Mouse (Mus musculus): ENCODE data around the gene Gm42688. TPM values are rescaled to one million over a fixed set of nuclear protein-coding genes. Genes with fewer than 3 reads are reported as not detected.

Gene Gm42688
- polyA plus RNA-seq, 1 experiment from 2014 or later, result 2.3 TPM

DNA sequence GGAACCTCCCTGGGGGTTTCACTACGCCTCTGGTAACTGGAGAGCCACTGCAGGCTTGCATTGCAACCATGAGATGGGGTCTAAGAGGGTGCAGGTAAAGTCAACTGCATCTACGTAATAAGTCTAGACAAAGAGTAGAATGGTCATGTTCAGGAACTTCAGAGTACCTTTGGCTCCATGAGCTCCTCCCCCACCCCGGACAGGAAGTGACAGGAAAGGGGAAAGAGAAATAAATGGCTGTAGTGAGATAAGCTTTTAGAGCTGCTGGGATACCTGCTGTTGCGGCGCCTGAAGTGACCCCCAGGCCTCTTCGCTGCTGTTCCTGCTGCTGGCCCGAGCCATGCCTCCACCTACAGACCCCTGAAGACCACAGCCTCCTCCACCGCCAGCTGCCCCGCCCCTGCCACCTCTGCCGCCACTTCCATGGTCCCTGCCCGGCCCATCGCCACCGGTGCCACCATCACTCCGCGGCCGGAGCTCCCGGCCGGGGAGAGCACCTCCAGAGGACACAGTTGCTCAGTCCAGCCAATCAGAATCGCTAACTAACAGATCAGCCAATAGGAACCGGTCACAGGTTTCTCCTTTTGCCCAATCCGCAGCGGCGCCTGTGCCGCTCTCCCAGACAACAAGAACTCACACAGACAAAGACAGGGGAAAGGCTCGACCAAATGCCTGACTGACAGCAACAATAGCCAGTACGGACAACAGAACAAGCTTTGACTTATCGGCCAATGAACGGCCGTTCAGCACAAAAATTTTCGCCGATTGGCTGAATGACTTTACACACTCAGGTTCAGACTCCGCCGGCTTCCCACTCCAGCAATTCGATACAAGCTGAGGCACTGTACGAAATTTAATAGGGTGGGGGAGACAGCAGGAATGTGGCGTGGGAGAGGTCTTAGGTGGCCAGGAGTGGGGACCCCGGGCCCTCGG, 19.8 kb downstream of the Gm42688 start, which contains the start of gene Wbp1:
TSS of gene Wbp1 (minus strand) at position 630 of the 933 bp plus-strand sequence.
- Histone ChIP-seq H3K9ac (peak within 1 kb of the TSS; percentile 96), H3K27me3 (no peaks in the 10 kb centered on the region), H3K4me1 (peaks cover 76% of the 10 kb centered on the region), H3K9me3 (replicated peaks) (no peaks in the 10 kb centered on the region), H3K4me3 (peak within 1 kb of the TSS; percentile 79), H3K36me3 (ENCODE audit: poor library complexity, severe bottlenecking) (peaks cover 32% of the 10 kb centered on the region), H3K27ac (peak within 1 kb of the TSS; percentile 99), H3K4me2 (peak within 1 kb of the TSS; percentile 96)
- peak; percentile 95 for ATAC-seq
- WGBS, result under 1% methylated on average over 38 of the region's 38 CpGs

- WGBS, result 1% methylated on average over 51 of the region's 52 CpGs
- H3K36me3 ChIP-seq (ENCODE audit: poor library complexity, severe bottlenecking), result peaks cover 27% of the 10 kb centered on the region
- H3K9me3 ChIP-seq (replicated peaks), result no peaks in the 10 kb centered on the region
- peak overlapping the region; percentile 96 for H3K9ac ChIP-seq
- ATAC-seq, result peak; percentile 11
- no peaks in the 10 kb centered on the region for H3K27me3 ChIP-seq
- peak overlapping the region; percentile 79 for H3K4me3 ChIP-seq
- H3K27ac ChIP-seq, result peak overlapping the region; percentile 99
- peaks cover 67% of the 10 kb centered on the region for H3K4me1 ChIP-seq
- H3K4me2 ChIP-seq, result peak overlapping the region; percentile 96
Measured at GRCm38 (mm10) chr6:83121863-83122710, 20.7 kb downstream of the Gm42688 start.

DNA sequence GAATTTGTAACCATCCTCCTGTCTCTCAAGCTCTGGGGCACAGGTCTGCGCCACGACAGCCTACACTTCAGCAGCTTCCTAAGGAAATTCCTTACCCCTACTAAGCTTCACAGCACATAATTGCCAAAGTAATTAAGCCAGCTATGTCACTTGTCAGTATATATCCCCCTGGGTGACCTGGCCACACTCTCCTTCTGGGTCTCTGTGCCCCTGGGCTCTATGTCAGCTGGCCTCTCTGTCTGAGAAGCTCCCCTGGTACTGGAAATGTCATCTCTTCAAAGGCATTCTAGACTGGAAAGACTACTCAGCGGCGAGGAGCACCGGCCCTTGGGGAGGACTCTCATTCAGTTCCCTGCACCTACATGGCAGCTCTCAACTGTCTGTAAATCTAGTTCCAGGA, 21.5 kb downstream of the Gm42688 start:
- Histone ChIP-seq H3K27me3 (no peaks in the 10 kb centered on the region), H3K27ac (peak overlapping the region; percentile 99; the same call in 1 of the 2 replicates), H3K9me3 (replicated peaks) (no peaks in the 10 kb centered on the region), H3K36me3 (ENCODE audit: poor library complexity, severe bottlenecking) (peaks cover 19% of the 10 kb centered on the region), H3K4me3 (no peak overlapping the region), H3K4me1 (peaks cover 60% of the 10 kb centered on the region), H3K4me2 (peak overlapping the region; percentile 96), H3K9ac (peak overlapping the region; percentile 96)
- ATAC-seq, result no peak
- 83% methylated on average over 5 of the region's 5 CpGs for WGBS

- ATAC-seq, result peak; percentile 12
- under 1% methylated on average over 30 of the region's 30 CpGs for WGBS
- Histone ChIP-seq H3K9me3 (replicated peaks) (no peaks in the 10 kb centered on the region), H3K27ac (peak overlapping the region; percentile 40), H3K4me2 (peak overlapping the region; percentile 91), H3K4me3 (peak overlapping the region; percentile 72), H3K36me3 (ENCODE audit: poor library complexity, severe bottlenecking) (no peaks in the 10 kb centered on the region), H3K9ac (peak overlapping the region; percentile 77), H3K27me3 (no peaks in the 10 kb centered on the region), H3K4me1 (peaks cover 42% of the 10 kb centered on the region)
Measured at GRCm38 (mm10) chr6:83124851-83125312, 23.5 kb downstream of the Gm42688 start.

DNA sequence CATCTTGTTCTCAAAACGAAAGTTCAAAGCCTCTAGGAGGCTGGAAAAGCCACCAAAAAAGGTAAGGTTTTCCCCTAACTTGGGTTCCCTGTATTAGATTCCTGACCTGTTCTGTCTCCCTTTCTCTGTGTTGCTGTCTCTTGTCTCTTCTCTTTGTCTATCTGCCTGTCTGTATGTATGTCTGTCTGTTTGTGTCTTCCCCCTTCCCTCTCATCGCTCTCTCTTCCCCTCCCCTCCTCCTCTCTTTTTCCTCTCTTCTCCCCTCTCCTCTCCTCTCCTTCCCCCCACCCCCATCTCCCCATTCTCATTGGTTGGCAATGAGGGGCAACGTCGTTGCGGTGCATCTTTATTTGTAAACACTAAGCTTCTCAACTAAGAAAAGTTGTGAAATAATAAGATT, 23.9 kb downstream of the Gm42688 start, which contains the start of gene Ino80b:
TSS of gene Ino80b (minus strand) at position 101 of the 400 bp plus-strand sequence.
- peak within 1 kb of the TSS; percentile 77 for H3K9ac ChIP-seq
- peak within 1 kb of the TSS; percentile 40 for H3K27ac ChIP-seq
- no peaks in the 10 kb centered on the region for H3K9me3 ChIP-seq (replicated peaks)
- H3K27me3 ChIP-seq, result no peaks in the 10 kb centered on the region
- WGBS, result 15% methylated on average over 5 of the region's 5 CpGs
- peaks cover 38% of the 10 kb centered on the region for H3K4me1 ChIP-seq
- H3K4me3 ChIP-seq, result peak within 1 kb of the TSS; percentile 72
- no peak for ATAC-seq
- H3K4me2 ChIP-seq, result peak within 1 kb of the TSS; percentile 91
- no peaks in the 10 kb centered on the region for H3K36me3 ChIP-seq (ENCODE audit: poor library complexity, severe bottlenecking)

GRCm38 (mm10) chr6:83127419-83127818, 26.0 kb downstream of the Gm42688 start:
- Histone ChIP-seq H3K4me1 (peaks cover 26% of the 10 kb centered on the region), H3K9me3 (replicated peaks) (no peaks in the 10 kb centered on the region), H3K4me3 (no peak overlapping the region), H3K36me3 (ENCODE audit: poor library complexity, severe bottlenecking) (no peaks in the 10 kb centered on the region), H3K27me3 (no peaks in the 10 kb centered on the region), H3K9ac (no peak overlapping the region), H3K4me2 (no peak overlapping the region), H3K27ac (no peak overlapping the region)
- ATAC-seq, result no peak
- WGBS, result 96% methylated on average over 5 of the region's 5 CpGs

DNA sequence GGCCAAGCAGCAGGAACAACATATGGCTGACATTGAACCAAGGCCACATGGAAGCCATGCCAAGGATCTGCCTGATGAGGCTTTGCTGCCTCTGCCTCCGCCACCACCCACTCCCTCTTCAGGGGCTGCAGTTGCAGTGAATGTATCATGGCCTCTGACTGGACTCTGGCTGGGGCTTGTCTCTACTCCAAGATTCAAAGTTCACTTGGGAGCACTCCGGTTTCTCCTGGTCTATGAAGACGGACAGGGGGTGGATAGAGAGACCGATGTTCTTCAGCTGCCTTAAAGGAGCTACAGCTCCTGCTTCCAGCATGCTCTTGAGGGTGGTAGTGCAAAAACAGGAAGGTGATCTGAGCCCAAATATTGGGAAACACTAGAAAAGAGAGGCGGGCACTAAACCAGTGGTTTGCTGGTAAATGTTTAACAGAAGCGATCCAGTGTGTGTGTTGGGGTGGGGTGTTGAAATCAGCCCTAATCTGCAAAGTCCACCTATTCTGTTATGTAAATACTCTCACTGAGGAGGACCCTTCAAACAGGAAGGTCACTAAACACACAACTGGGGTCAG, 30.1 kb downstream of the Gm42688 start:
- Histone ChIP-seq H3K4me2 (no peak overlapping the region), H3K36me3 (ENCODE audit: poor library complexity, severe bottlenecking) (no peaks in the 10 kb centered on the region), H3K9me3 (replicated peaks) (no peaks in the 10 kb centered on the region), H3K4me1 (peaks cover 11% of the 10 kb centered on the region), H3K27me3 (peaks cover 23% of the 10 kb centered on the region), H3K9ac (no peak overlapping the region), H3K4me3 (no peak overlapping the region), H3K27ac (no peak overlapping the region)
- WGBS, result 84% methylated on average over 6 of the region's 6 CpGs
- no peak for ATAC-seq

GRCm38 (mm10) chr6:83132176-83132919, 30.9 kb downstream of the Gm42688 start:
- H3K27me3 ChIP-seq, result peaks cover 25% of the 10 kb centered on the region
- no peak overlapping the region for H3K4me3 ChIP-seq
- no peak overlapping the region for H3K27ac ChIP-seq
- H3K4me2 ChIP-seq, result no peak overlapping the region
- H3K4me1 ChIP-seq, result peaks cover 19% of the 10 kb centered on the region
- no peak overlapping the region for H3K9ac ChIP-seq
- 86% methylated on average over 9 of the region's 9 CpGs for WGBS
- H3K9me3 ChIP-seq (replicated peaks), result no peaks in the 10 kb centered on the region
- no peak for ATAC-seq
- no peaks in the 10 kb centered on the region for H3K36me3 ChIP-seq (ENCODE audit: poor library complexity, severe bottlenecking)

GRCm38 (mm10) chr6:83134226-83134625, 32.8 kb downstream of the Gm42688 start:
- Histone ChIP-seq H3K27me3 (peaks cover 25% of the 10 kb centered on the region), H3K9me3 (replicated peaks) (no peaks in the 10 kb centered on the region), H3K4me1 (peaks cover 32% of the 10 kb centered on the region), H3K4me2 (no peak overlapping the region), H3K4me3 (no peak overlapping the region), H3K9ac (no peak overlapping the region), H3K36me3 (ENCODE audit: poor library complexity, severe bottlenecking) (no peaks in the 10 kb centered on the region), H3K27ac (no peak overlapping the region)
- WGBS, result 72% methylated on average over 3 of the region's 3 CpGs
- no peak for ATAC-seq

GRCm38 (mm10) chr6:83134951-83135513, 33.6 kb downstream of the Gm42688 start, which contains the start of gene Rtkn:
Gene Rtkn (plus strand): TSS chr6:83135463.
- Histone ChIP-seq H3K36me3 (ENCODE audit: poor library complexity, severe bottlenecking) (no peaks in the 10 kb centered on the region), H3K4me1 (peaks cover 32% of the 10 kb centered on the region), H3K9me3 (replicated peaks) (no peaks in the 10 kb centered on the region), H3K4me3 (peak within 1 kb of the TSS; percentile 10; the same call in 1 of the 2 replicates), H3K27ac (no peak within 1 kb of the TSS), H3K27me3 (peaks cover 25% of the 10 kb centered on the region), H3K4me2 (peak within 1 kb of the TSS; percentile 67), H3K9ac (peak within 1 kb of the TSS; percentile 10; the same call in 1 of the 2 replicates)
- ATAC-seq, result no peak
- 58% methylated on average over 7 of the region's 7 CpGs for WGBS

All from forebrain, embryonic 13.5 days (tissue).